Mouse (Mus musculus): ENCODE results near the gene Ptprc.

The Ptprc gene

DNA sequence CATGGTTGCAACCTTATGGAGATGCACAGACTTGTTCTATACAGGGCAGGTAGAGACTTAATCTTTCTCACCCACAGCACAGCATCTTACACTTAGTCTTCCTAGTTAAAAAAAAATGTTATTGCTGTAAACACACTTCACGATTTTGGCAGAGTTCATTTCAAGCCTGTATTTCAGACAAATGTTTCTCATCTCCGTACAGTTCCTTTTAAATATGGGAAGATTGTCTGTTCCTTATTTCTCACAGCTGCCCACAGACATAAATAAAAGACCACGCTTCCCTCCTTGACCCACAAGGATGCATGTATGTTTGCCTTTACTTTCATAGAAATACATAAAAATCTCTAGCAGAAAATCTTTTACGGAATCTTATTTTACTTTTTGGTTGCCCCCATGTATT lies 22.4 kb downstream of the Ptprc start:
- DNase-seq (ENCODE audit: extremely low spot score), result no peak

DNA sequence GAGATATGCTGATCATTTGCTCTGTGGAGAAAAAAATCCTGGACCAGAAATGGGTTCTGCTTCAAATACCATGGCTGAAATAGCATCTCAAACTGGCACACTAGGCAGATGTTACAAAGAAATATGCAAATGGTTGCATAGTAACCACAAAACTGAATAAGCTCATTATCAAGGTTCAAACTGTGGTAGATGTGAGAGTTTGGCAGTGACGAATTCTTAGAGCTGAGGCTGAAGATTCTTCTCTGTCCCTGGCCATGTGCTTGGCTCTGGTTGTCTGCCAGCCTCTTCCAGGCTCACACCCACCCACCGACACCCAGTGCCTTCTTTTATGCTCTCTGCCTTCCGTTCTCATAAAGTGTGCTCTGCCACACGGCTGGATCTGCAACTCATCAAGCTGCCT lies 26.7 kb downstream of the Ptprc start:
- DNase-seq (ENCODE audit: extremely low spot score), result no peak

DNA sequence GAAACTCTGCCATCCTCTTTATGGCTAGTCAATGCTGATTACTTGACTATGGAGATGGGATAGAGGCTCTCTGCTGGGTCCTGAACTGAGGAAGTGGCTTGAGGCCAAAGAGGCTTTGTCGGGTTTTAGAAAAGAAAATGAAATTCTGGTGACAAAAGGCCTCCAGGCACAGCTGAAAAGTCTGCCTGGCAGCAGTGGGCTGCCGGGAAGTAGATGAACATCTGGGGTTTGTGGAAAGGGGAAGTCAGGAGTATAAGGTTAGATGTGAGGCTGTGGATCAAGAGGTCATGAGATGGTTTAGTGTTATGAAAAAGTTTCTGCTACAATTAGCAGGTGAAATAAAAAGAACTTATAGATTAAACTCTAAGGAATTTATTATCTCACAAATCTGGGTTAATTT lies 29.9 kb downstream of the Ptprc start:
- no peak for DNase-seq (ENCODE audit: extremely low spot score)

DNA sequence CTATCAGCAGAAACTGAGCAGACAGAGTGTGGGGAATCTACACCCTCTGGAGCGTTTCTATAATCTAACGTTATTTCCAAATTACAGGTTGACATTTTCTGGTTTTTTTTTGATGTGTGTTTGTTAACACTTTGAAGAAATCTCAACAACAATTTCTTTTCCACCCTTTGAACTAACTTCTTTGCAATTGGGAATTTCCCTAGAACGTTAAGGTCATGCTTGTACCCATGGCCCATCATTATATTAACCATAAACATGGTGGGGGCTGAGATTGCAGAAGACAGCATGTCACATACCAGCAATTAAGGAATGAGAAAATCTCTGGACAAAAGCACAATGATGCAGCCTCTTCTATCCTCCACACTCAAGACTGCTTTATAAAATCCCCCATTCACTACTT lies 30.4 kb downstream of the Ptprc start:
- DNase-seq (ENCODE audit: extremely low spot score), result no peak

DNA sequence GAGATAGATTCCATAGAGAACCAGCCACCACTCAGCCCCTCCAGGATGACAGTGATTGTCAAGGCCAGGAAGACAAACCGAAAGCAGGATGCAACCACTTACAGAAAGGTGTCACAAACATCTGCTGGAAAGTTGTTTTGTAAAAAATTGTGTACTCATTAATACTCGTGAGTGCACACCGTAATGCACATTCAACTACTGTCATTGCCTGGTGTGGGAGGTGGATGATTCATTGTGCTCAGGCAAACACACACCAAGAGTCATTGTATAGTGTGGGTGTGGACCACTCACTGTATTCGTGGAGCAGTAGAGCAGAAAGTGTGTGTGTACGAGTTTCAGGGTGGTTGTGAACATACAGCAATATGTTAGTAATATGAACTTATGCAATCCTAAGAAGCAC lies 31.1 kb downstream of the Ptprc start:
- DNase-seq (ENCODE audit: extremely low spot score), result no peak

DNA sequence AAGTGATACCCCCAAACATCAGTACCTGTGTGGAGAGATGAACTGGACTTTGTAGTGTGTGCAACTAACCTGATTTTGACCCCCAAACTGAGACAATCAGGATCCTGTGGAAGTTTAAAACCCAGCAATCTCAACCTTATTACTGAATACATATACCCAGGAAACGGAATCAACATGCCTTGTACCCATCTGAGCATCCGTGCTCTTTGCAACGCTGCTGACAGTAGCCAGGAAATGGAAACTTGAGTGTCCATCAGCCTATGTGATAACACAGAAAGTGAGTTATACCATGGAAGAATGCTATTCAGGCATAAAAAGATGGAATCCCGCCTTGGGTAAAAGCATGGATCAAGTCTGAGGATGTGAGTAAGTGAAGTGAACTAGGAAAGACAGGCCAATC lies 34.7 kb downstream of the Ptprc start:
- DNase-seq (ENCODE audit: extremely low spot score), result no peak

DNA sequence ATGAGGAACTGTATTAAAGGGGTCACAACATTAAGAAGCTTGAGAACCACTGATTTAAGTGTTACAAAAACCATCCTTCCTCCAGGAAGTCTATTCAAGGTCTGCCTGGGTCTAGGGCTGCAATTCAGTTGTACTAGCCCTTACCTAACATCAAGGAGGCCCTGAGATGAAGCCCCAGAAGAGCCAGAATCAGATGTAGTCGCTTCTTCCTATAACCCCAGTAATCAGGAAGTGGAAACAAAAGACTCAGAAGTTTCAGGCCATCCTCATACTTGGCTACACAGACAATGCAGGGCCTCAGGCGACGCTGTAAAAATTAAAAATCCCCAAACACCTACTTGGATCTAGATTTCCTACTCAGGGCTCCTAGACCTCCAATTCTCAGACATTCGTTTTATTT lies 37.8 kb downstream of the Ptprc start:
- DNase-seq (ENCODE audit: extremely low spot score), result no peak

DNA sequence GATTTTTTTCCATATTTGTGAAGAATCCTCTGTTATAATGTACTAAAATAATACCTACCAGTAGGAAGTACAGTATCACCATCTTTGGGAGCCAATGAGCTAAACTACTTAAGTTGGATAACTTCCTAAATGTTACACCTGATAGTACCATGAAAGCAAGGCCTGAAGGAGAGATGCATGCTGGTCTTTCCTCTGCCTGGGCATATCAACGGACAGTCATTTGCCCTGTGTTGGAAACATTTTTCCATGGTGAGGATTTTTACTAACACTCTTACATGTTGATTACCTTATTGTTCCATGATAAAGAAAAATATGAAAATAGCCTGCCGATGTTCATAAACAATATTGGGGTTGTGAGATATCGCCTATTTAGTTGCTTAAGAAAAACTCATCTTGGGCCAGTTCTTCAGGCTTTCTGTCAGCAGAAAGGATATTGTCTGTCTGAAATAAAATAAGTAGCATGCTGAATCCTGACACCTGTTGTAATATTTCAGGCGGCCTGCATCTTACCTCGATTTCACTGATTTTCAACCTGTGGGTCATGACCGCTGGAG lies 38.4 kb downstream of the Ptprc start:
- no peak for DNase-seq (ENCODE audit: extremely low spot score)

DNA sequence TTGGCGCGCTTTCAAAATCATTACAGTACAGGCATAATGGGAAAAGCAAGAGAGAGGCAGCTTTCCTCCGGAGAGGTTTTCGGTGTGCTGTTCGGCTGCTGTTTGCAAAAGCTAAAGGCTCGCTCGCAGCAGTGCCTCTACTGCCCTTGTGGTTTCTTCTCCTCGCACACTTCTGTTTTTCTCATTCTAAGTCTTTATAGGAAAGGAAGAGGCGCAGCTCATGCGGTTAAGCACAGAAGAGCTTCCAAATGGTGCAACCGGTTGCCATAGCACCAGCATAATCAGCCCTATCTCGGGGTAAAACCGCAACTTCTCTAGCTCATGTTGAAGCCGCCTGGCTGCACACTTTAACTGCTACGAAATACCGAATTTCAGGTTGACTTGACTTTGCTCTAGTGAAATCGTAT lies 39.1 kb downstream of the Ptprc start:
- peak; percentile 21 for DNase-seq (ENCODE audit: extremely low spot score)

DNA sequence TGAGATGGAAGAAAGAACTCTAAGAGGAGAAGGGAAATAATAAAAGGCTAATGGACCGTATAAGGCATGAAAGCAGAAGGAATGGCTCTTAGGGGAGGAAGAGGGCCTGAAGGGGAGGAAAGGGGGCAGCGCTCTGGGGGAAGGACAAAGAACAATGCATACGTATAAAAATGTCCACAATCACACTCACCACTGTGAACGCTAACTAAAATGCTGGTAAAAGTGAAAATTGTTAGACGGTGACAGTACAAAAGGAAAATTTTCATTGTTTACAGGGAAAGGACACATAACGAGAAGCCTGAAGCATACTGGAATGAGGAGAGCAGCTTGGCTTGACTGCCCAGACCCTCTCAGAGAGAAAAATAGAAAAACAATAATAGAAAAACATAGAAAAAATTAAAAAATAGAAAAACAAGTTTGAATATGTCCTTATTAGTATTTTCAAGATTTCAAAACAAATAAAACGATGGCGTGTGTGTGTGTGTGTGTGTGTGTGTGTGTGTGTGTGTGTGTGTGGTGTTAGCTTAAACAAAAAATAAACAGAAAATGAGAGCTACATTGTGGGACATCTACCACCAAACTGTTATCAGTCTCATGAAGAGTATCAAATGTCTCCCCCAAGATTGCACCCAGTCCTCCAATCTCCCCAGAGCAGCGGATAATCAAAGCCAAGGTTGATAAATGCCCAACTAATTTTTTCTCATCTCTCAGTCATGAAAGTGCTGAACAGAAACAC lies 39.7 kb downstream of the Ptprc start:
- DNase-seq (ENCODE audit: extremely low spot score), result no peak

DNA sequence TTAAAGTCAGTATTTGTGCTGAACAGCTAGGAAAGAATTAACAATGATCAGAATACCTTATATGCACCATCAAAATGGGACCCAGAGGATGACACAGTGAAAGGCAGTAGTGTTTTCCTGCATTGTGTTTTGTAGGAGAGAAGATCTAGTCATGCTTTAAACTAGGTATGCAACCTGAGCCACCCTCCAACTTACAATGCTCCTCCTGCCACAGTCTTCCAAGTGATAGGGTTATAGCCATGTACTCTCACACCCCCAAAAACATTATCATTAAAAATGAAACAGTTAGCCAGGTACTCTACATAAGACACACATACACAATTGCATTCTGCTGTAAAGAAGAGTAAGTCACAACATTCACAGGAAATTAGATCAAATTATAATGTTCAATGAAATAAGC lies 40.4 kb downstream of the Ptprc start:
- DNase-seq (ENCODE audit: extremely low spot score), result no peak

DNA sequence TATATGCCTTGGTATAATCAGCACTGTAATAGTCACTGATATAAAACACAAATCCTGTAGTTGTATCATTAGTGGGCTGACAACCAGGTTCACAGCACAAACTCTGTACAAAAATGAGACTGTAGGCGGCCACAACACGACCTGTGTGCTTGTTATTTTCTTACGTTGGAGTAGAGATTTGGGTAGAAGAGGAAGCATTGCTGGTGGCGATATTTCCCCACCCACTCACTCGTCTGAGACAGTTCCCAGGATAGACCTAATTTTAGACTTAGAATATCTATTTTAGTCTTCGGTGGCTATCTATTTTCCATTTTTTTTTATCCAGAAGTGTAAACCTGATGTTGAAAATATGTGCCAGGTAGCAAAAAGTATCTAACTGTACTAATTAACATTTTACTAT lies 41.2 kb downstream of the Ptprc start:
- DNase-seq (ENCODE audit: extremely low spot score), result no peak

DNA sequence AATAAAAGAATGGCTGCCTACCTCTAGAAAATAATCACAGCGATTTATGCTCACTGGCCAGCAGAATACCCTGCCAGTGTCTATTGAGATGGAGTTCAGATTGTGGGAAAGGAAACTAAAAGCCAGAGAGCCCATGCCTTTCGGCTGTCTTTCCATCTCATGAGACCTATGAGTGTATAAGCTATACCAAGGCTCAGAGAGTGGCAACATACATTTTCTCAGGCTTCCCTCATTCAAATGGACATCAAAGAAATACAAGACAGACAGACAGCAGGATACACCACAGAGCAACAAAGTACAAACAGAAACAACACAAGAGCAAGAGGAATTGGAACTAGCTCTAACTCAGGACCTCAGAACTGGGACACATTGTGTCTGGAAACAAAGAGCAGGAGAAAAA lies 43.8 kb downstream of the Ptprc start:
- DNase-seq (ENCODE audit: extremely low spot score), result no peak

DNA sequence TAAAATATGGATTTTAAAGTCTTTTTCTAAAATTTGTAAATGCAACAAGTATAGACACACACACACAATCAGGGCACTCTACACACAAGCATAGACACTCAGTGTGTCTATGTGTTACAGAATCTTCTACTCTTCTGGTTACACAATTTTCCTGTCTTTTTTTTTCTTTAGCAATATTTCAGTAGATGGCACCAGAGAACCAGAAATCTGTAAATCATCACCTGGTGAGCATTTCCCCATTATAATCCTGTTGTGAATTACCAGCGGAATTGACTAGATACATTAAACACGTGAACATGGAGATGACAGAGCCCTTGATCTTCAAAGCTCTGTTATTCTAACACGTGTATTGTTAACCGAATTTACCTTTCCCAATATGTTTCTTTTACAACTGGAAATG lies 45.4 kb downstream of the Ptprc start:
- no peak for DNase-seq (ENCODE audit: extremely low spot score)

DNA sequence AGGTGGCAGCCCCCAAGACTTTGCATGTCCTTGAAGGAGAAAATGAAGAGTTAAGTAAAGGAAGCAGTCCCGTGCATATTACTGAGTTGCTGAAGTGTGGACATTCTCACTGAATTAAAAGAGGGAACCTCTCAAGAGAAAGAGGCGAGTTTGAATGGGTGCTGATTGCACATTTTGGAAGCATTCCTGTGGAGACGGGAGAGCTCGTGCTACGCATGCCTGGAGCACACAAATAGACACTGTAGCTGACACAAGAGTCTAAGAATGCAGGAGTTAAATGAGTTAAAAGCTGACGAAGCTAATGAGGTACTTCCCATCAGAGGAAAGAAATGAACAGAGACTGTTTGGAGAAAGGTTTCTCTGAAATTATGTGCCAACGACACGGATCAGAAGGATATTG lies 48.7 kb downstream of the Ptprc start:
- no peak for DNase-seq (ENCODE audit: extremely low spot score)

DNA sequence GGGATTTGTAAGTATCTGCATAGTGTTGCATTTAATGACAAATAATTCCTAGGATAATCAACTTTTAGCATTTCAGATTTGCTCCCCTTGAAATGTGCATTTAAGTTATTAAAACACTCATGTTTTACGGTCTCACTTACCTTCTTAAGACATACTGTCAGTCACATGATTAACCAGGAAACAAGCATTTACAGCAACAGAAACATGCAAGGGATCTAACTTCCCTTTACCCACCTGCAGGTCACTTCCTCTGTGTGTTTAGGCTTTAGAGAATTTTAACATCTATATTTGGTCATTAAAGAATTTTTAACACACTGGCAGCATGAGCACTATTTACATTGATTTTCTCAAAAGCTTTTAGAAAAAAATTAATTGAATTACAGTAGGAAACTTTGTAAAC lies 50.2 kb downstream of the Ptprc start:
- DNase-seq (ENCODE audit: extremely low spot score), result no peak

DNA sequence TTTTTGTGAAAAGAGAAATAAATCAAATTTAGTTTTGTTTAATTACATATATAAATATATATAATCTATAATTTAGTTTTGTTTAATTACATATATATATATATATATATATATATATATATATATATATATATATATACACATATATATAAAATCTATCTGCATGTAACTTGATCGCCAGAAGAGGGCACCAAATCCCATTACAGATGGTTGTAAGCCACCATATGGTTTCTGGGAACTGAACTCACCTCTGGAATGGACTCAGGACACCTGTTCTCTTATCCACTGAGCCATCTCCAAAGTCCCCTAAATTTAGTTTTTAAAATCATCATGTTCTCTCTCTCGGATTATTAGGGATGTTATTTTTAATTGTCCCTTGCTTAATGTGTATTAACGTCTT lies 51.6 kb downstream of the Ptprc start:
- DNase-seq (ENCODE audit: extremely low spot score), result no peak

DNA sequence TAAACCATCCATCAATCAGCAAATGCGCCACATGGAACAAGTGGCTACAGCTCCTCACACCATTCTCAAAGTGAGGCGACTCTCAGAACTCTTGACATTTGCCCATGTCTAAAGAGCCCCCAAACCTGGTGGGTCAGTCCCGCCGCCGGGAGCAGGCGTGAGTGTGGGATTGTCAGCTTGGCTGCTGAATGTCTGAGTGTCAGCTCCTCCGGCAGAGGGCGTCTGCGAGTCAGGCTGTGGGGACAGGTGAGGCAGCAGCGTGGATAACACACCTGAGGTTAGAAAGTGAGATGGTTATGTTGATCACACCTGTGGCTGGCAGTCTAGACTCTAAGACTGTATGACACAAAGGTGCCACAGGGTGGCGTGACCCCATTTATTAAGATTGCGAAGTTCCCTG lies 55.6 kb downstream of the Ptprc start:
- no peak for DNase-seq (ENCODE audit: extremely low spot score)

DNA sequence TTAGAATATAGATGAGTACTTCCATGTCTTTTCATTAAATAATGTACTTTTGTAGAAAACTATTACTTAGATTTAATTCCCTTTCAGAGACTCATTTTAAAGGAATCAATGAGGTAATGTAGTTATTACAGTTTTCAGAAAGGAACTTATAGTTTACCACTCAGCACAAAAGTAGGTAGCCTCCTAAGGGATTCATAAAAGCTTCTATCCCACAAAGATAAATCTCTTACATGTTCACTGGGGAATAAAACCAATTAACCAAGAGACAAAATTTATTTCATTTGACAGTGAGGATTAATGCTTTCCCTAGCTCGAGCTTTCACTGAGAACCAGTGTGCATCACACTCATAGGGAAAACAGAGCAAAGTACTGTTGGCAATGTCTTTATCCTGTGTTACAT lies 82.3 kb downstream of the Ptprc start:
- no peak for DNase-seq (ENCODE audit: extremely low spot score)

DNA sequence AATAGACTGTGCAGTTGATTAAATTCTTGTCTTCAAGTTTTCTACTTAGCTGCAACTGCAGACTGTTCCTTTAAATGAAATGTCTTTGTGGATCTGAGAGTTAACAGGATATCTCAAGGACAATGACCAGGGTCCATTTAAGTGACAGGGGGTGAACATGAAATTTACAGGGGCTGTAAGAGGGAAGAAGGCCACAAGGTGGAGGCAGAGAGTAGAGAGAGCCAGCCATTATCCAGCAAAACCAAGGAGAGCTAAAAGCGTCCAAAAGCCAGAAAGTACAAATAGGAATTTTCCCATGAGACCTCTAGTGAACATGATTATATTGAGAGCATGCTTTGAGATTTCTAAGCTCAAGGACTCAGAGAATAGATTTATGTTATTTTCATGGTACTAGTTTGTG lies 89.7 kb downstream of the Ptprc start:
- DNase-seq (ENCODE audit: extremely low spot score), result peak; percentile 45

DNA sequence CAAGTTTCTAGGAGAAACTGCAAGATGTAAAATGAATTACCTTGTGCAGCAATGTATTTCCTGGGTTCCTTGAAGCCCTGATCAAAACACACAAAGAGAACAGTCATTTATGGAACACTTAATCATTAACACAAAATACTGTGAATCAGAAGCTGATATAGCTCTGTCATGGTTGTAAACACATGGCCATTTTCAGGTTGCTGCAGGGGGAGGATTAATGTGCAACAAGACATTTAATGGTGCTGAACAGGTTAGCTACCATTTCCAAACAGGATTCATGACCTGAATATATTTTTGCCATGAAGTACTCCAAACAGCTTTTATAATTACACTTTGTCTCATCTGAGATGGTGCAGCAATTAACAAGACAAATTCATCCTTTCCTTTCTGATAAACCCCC lies 91.8 kb downstream of the Ptprc start:
- no peak for DNase-seq (ENCODE audit: extremely low spot score)

DNA sequence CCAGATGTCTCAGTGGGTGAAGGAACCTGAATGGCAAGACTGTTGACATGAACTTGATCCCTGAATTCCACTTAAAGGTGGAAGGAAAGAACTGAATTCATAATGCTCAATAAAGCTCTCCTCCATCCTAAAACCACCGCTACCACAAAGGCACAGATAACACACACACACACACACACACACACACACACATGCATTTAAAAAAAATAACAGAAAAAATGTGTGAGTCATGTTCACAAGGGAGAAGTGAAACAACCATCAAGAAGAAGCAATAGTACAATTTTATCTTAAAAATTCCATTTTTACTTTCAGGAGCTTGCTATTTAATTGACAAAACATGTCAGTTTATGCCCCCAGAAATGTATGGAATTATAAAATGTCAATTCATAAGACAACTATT lies 95.2 kb downstream of the Ptprc start:
- DNase-seq (ENCODE audit: extremely low spot score), result no peak

DNA sequence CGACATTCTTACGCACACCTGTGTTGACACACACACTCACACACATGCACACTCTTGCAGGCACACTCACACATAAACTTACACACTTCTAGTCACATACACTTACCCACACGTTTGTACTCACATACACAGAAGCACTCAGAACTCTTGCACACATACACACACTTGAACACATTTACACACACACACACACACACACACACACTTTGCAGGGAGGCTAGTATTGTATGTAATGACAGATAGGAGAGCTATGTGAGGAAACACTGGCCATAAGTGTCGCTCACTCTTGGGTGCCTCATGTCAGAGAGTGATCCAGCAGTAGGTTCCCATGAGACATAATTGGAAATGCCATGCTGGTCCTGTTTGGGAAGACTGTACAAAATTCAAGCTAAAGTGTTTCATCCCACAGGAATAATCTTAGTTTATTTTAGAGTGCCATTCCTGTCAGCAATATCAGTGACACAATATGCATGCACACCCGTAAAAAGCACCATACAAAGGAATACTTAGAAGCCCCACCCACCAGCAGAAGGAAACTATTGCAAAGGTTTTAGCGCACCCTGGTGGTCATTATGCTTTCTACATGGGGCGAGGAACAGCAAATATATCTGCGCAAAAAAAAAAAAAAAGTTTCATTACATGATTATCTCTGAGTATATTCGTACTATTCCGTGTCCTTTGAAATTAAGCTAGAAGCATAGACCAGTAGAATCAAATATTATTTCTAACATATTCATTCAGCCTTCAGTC lies 131.1 kb downstream of the Ptprc start:
- peak; percentile 80 for DNase-seq (ENCODE audit: extremely low spot score)
